Mouse (Mus musculus): ENCODE measurements around the gene Mst1. TPM values are rescaled to one million over a fixed set of nuclear protein-coding genes. Genes with fewer than 3 reads are reported as not detected.
A peak's percentile ranks its signal among the peaks of the same experiment; 100 is the strongest.

Gene Mst1
- polyA plus RNA-seq, 1 experiment from 2014 or later, result 1.8 TPM

DNA sequence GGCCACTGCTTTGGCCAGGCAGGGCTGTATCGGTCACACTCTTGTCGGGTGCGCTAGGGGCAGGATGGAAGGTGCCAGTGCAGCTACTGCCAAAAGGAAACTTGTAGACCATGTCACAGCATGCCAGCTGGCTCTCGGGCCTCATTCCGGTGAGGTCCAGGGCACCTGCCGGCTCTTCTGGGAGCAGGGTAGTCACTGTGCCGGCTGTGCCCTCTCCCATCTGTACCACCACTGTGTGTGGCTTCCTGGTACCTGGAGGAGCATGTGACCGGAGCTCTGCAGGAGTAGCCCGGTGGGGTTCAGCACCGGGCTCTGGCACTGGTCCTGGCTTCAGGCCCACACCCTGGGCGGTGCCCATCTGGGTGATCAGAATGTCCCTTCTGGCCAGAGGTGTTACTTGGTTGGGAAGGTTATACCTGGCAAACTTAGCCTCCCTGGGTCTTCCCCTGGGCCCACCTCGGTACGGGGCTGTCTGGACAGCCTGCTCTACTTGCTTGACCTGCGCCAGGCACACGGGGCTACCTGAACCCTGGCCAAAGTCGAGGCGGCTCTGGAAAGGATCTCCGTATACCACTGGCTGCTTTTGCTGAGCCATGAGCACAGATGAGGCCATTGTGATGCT is 32.6 kb downstream of the Mst1 start:
- peaks cover 25% of the 10 kb centered on the region for H3K4me1 ChIP-seq (ENCODE audit: control insufficient read depth, insufficient read depth, low read length)
- no peak overlapping the region for H3K27ac ChIP-seq (ENCODE audit: low read depth, low read length)
- no peak for ATAC-seq (replicated peaks; ENCODE audit: insufficient number of reproducible peaks, low FRiP score, low TSS enrichment)
- H3K4me2 ChIP-seq, result no peak overlapping the region
- no peak overlapping the region for H3K9ac ChIP-seq (ENCODE audit: low read depth, low read length)
- no peaks in the 10 kb centered on the region for H3K9me3 ChIP-seq (replicated peaks; ENCODE audit: control insufficient read depth, low read length)
- no peaks in the 10 kb centered on the region for H3K36me3 ChIP-seq (ENCODE audit: control insufficient read depth, insufficient read depth, low read length)
- 90% methylated on average over 18 of the region's 18 CpGs for WGBS (ENCODE audit: insufficient replicate concordance)
- no peak overlapping the region for H3K4me3 ChIP-seq (ENCODE audit: low read depth, low read length)
- H3K27me3 ChIP-seq (ENCODE audit: control insufficient read depth, insufficient read depth, low read length), result peaks cover 35% of the 10 kb centered on the region

DNA sequence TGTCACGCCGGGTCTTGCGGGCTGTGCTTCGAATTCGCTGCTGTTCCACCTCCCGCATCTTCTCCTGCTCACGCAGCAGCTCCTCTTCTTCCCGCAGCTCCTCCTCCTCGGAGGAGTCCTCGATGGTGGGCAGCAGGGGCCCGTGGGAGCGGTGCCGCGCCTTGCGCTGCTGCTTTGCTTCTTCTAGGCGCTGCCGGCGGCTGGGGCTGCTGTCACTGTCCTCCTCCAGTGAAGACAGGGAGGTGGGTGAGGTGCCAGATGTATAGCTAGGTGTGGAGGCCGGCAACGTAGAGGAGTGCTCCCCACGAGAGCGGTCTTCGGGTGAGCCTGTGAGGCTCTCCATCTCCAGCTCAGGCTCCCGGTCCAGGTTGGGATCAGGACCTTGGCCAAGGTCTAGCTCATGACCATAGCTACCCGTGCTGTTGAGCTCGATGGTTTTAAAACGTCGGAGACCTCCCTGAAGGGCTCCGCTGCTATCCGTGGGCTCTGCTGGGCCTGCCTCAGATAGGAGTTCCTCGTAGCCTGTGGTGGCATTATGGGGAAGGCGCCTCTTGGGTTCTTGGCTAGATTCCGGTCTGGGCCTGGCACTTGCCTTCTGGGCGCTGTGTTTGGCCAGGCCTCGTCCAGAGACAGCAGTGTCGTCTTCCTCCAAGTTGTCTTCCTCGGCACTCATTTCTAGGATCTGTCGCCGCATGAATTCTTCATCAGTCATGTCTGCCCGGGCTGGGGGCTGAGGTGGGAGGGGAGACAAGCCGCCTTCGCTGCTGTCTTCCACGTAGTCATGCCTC is 35.2 kb downstream of the Mst1 start:
- Histone ChIP-seq H3K4me1 (ENCODE audit: control insufficient read depth, insufficient read depth, low read length) (peaks cover 23% of the 10 kb centered on the region), H3K4me3 (ENCODE audit: low read depth, low read length) (0 out of 2 replicates have a peak overlapping the region, but pooled peaks have one; percentile 5), H3K9me3 (replicated peaks; ENCODE audit: control insufficient read depth, low read length) (no peaks in the 10 kb centered on the region), H3K27me3 (ENCODE audit: control insufficient read depth, insufficient read depth, low read length) (peaks cover 35% of the 10 kb centered on the region), H3K9ac (ENCODE audit: low read depth, low read length) (no peak overlapping the region), H3K4me2 (peak overlapping the region; percentile 42), H3K27ac (ENCODE audit: low read depth, low read length) (no peak overlapping the region), H3K36me3 (ENCODE audit: control insufficient read depth, insufficient read depth, low read length) (no peaks in the 10 kb centered on the region)
- ATAC-seq (replicated peaks; ENCODE audit: insufficient number of reproducible peaks, low FRiP score, low TSS enrichment), result no peak
- WGBS (ENCODE audit: insufficient replicate concordance), result 57% methylated on average over 41 of the region's 43 CpGs

- no peak for ATAC-seq (replicated peaks; ENCODE audit: insufficient number of reproducible peaks, low FRiP score, low TSS enrichment)
- Histone ChIP-seq H3K9me3 (replicated peaks; ENCODE audit: control insufficient read depth, low read length) (no peaks in the 10 kb centered on the region), H3K9ac (ENCODE audit: low read depth, low read length) (no peak overlapping the region), H3K4me1 (ENCODE audit: control insufficient read depth, insufficient read depth, low read length) (peaks cover 15% of the 10 kb centered on the region), H3K4me2 (no peak overlapping the region), H3K27ac (ENCODE audit: low read depth, low read length) (no peak overlapping the region), H3K27me3 (ENCODE audit: control insufficient read depth, insufficient read depth, low read length) (peaks cover 25% of the 10 kb centered on the region), H3K36me3 (ENCODE audit: control insufficient read depth, insufficient read depth, low read length) (no peaks in the 10 kb centered on the region), H3K4me3 (ENCODE audit: low read depth, low read length) (no peak overlapping the region)
- 45% methylated on average over 4 of the region's 4 CpGs for WGBS (ENCODE audit: insufficient replicate concordance)
Measured at GRCm38 (mm10) chr9:108117143-108117542, 36.9 kb downstream of the Mst1 start.

DNA sequence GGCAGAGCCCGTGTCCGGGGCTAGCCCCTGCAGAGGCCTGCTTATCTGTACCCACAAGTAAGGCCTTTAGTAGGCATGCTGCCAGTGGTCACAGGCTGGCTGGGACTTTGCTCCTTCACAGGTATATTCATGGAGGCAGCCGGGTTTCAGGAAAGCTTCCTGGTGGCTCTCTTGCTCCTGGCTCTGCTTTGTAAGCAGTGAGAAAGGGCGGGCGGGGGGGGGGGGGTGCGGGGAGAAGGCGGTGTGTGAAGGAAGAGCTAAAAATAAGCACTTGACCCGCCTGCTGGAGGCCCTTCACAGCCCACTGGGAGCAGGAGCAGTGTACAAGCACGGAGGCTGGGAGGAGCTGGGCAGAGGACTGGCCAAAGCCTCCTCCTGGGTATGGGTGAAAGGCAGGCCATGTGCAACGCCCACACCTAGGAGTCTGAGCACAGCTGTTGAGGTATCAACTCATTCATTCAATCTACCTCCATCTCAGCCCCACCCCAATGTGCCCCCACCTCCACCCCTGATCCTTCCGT is 39.7 kb downstream of the Mst1 start:
- H3K9ac ChIP-seq (ENCODE audit: low read depth, low read length), result peak overlapping the region; percentile 44
- H3K4me1 ChIP-seq (ENCODE audit: control insufficient read depth, insufficient read depth, low read length), result peaks cover 15% of the 10 kb centered on the region
- ATAC-seq (replicated peaks; ENCODE audit: insufficient number of reproducible peaks, low FRiP score, low TSS enrichment), result peak; percentile 71; the same call in 1 of the 2 replicates
- no peak overlapping the region for H3K4me3 ChIP-seq (ENCODE audit: low read depth, low read length)
- peak overlapping the region; percentile 4; the same call in 1 of the 2 replicates for H3K4me2 ChIP-seq
- H3K36me3 ChIP-seq (ENCODE audit: control insufficient read depth, insufficient read depth, low read length), result no peaks in the 10 kb centered on the region
- WGBS (ENCODE audit: insufficient replicate concordance), result 24% methylated on average over 10 of the region's 11 CpGs
- peaks cover 13% of the 10 kb centered on the region for H3K27me3 ChIP-seq (ENCODE audit: control insufficient read depth, insufficient read depth, low read length)
- H3K9me3 ChIP-seq (replicated peaks; ENCODE audit: control insufficient read depth, low read length), result no peaks in the 10 kb centered on the region
- H3K27ac ChIP-seq (ENCODE audit: low read depth, low read length), result peak overlapping the region; percentile 70

DNA sequence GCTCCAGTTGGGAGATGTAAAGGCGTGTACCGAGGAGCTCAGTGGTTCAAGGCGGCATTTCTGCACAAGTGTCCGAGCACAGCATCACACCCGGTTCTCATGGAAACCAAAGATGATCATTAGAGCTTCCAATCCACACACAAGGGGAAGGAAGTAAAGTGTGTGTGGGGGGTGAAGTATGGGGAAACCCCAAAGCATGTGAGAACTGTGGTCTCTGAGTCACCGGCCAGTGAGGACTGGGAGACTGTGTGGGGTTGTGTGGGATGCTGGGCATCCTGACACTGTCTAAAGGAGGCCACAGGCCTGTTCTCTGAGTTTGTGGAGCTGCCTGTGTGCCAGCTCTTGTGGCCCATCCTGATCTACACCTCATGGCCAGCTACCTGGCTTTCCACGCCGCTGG is 40.4 kb downstream of the Mst1 start:
- Histone ChIP-seq H3K4me1 (ENCODE audit: control insufficient read depth, insufficient read depth, low read length) (peaks cover 15% of the 10 kb centered on the region), H3K9ac (ENCODE audit: low read depth, low read length) (no peak overlapping the region), H3K27ac (ENCODE audit: low read depth, low read length) (peak overlapping the region; percentile 70; the same call in 1 of the 2 replicates), H3K27me3 (ENCODE audit: control insufficient read depth, insufficient read depth, low read length) (peaks cover 6% of the 10 kb centered on the region), H3K4me2 (no peak overlapping the region), H3K9me3 (replicated peaks; ENCODE audit: control insufficient read depth, low read length) (no peaks in the 10 kb centered on the region), H3K4me3 (ENCODE audit: low read depth, low read length) (no peak overlapping the region), H3K36me3 (ENCODE audit: control insufficient read depth, insufficient read depth, low read length) (no peaks in the 10 kb centered on the region)
- no peak for ATAC-seq (replicated peaks; ENCODE audit: insufficient number of reproducible peaks, low FRiP score, low TSS enrichment)
- 88% methylated on average over 8 of the region's 8 CpGs for WGBS (ENCODE audit: insufficient replicate concordance)

DNA sequence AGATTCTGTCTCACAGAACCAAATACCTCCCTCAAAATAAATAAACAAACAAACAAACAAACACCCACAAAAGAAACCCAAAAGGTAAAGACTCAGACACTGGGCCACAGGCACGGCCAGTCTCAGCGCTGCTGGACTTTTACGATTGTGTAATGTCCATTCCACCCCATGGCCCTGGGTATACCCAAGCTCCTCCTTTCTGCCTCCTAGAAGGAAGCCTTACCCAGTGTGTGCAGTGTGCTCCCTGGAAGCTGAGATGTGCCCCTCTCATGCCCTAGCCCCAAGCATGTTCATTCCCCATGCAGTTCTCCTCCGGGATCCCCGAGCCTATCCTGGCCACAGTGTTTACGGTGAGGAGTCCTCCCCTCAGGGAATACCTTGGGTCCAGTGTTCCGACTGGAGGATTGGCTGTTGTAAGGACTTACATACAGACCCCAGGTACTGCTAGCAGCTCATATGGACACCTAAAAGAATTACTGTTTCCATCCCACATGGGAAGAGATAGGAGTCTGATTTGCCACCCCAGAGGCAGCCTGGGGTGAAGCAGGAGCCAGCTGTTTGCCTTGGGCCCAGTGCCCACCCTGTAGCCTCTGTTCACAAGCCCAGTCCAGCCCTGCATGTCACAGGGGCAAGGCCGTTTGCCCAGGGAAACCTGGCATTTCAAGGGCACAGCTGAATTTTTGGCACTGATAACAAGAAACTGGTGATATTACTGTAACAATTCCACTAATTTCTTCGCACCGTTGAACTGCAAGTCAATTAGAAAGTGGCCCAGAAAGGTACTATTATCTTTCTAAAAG is 41.1 kb downstream of the Mst1 start:
- 86% methylated on average over 10 of the region's 10 CpGs for WGBS (ENCODE audit: insufficient replicate concordance)

GRCm38 (mm10) chr9:108123916-108124315 is 43.7 kb downstream of the Mst1 start:
- Histone ChIP-seq H3K9me3 (replicated peaks; ENCODE audit: control insufficient read depth, low read length) (no peaks in the 10 kb centered on the region), H3K4me2 (no peak overlapping the region), H3K27ac (ENCODE audit: low read depth, low read length) (no peak overlapping the region), H3K4me3 (ENCODE audit: low read depth, low read length) (no peak overlapping the region), H3K27me3 (ENCODE audit: control insufficient read depth, insufficient read depth, low read length) (peaks cover 4% of the 10 kb centered on the region), H3K36me3 (ENCODE audit: control insufficient read depth, insufficient read depth, low read length) (no peaks in the 10 kb centered on the region), H3K9ac (ENCODE audit: low read depth, low read length) (no peak overlapping the region), H3K4me1 (ENCODE audit: control insufficient read depth, insufficient read depth, low read length) (peaks cover 19% of the 10 kb centered on the region)
- ATAC-seq (replicated peaks; ENCODE audit: insufficient number of reproducible peaks, low FRiP score, low TSS enrichment), result no peak
- WGBS (ENCODE audit: insufficient replicate concordance), result 82% methylated on average over 4 of the region's 4 CpGs

More for the DNA sequence above, 41.1 kb downstream of the Mst1 start:
- Histone ChIP-seq H3K9ac (ENCODE audit: low read depth, low read length) (no peak overlapping the region), H3K27ac (ENCODE audit: low read depth, low read length) (no peak overlapping the region), H3K27me3 (ENCODE audit: control insufficient read depth, insufficient read depth, low read length) (no peaks in the 10 kb centered on the region), H3K4me3 (ENCODE audit: low read depth, low read length) (no peak overlapping the region), H3K9me3 (replicated peaks; ENCODE audit: control insufficient read depth, low read length) (no peaks in the 10 kb centered on the region), H3K36me3 (ENCODE audit: control insufficient read depth, insufficient read depth, low read length) (no peaks in the 10 kb centered on the region), H3K4me1 (ENCODE audit: control insufficient read depth, insufficient read depth, low read length) (peaks cover 15% of the 10 kb centered on the region), H3K4me2 (no peak overlapping the region)
- ATAC-seq (replicated peaks; ENCODE audit: insufficient number of reproducible peaks, low FRiP score, low TSS enrichment), result no peak

DNA sequence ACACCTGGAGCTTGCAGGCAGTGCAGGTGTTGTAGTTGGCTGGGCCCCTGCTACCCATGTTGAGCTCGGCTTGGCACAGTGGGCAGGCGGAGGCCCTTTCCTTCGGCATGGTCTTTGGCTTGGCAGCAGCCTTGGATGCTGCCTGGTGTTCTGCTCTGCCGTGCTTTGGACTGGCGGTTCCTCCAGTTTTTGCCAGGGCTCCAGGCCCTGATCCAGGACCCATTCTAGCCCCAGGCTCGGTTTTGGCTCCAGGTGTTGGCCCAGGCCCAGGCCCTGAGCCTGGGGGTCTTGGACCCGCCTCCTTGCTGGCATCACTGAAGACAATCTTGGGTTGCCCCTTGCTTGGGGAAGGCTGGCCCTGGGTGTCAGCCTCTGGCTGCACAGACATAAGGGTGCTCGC is 45.5 kb downstream of the Mst1 start:
- 81% methylated on average over 8 of the region's 8 CpGs for WGBS (ENCODE audit: insufficient replicate concordance)
- Histone ChIP-seq H3K27ac (ENCODE audit: low read depth, low read length) (no peak overlapping the region), H3K27me3 (ENCODE audit: control insufficient read depth, insufficient read depth, low read length) (peaks cover 8% of the 10 kb centered on the region), H3K9ac (ENCODE audit: low read depth, low read length) (no peak overlapping the region), H3K4me3 (ENCODE audit: low read depth, low read length) (no peak overlapping the region), H3K4me2 (no peak overlapping the region), H3K36me3 (ENCODE audit: control insufficient read depth, insufficient read depth, low read length) (no peaks in the 10 kb centered on the region), H3K4me1 (ENCODE audit: control insufficient read depth, insufficient read depth, low read length) (0 out of 2 replicates have a peak, but pooled peaks cover 6% of the 10 kb centered on the region), H3K9me3 (replicated peaks; ENCODE audit: control insufficient read depth, low read length) (no peaks in the 10 kb centered on the region)
- no peak; the same call in 1 of the 2 replicates for ATAC-seq (replicated peaks; ENCODE audit: insufficient number of reproducible peaks, low FRiP score, low TSS enrichment)
